Mouse (Mus musculus) lung, embryonic 14.5 days (tissue): Measurements from ENCODE around the gene Grik3. TPM values are rescaled to one million over a fixed set of nuclear protein-coding genes. Genes with fewer than 3 reads are reported as not detected.
A peak's percentile ranks its signal among the peaks of the same experiment; 100 is the strongest.

Experiments
- ATAC-seq: fragments of 200-750 bp; cut with Nextera tagmentation; 2 replicates; pipeline ENCODE4 v1.8.0; 2017; ENCODE audit warnings: mild to moderate bottlenecking, moderate TSS enrichment, moderate library complexity; ENCODE audit not compliant: insufficient read depth
- DNase-seq: peaks from one replicate; pipeline ENCODE4 v3.0.0-alpha.2; 2015
- H3K27ac ChIP-seq: fragments of 300-500 bp; sonication (generic); 2 replicates; pipeline ENCODE4 v1.5.1; 2014; ENCODE audit warnings: low read depth, mild to moderate bottlenecking, moderate library complexity
- H3K27me3 ChIP-seq: fragments of 300-500 bp; sonication (generic); 2 replicates; pipeline ENCODE4 v1.6.1; 2014; ENCODE audit warnings: low read length, control low read depth; ENCODE audit not compliant: insufficient read depth
- H3K36me3 ChIP-seq: fragments of 300-500 bp; sonication (generic); 2 replicates; pipeline ENCODE4 v1.6.1; 2014; ENCODE audit warnings: control low read depth; ENCODE audit not compliant: insufficient read depth
- H3K4me1 ChIP-seq: fragments of 300-500 bp; sonication (generic); 2 replicates; pipeline ENCODE4 v1.6.1; 2014; ENCODE audit warnings: antibody characterized with exemption, control low read depth; ENCODE audit not compliant: insufficient read depth
- H3K4me2 ChIP-seq: fragments of 300-500 bp; sonication (generic); 2 replicates; pipeline ENCODE4 v1.6.1; 2014; ENCODE audit warnings: mild to moderate bottlenecking
- H3K4me3 ChIP-seq: fragments of 300-500 bp; sonication (generic); 2 replicates; pipeline ENCODE4 v1.5.1; 2014; ENCODE audit warnings: low read depth, low read length
- H3K9ac ChIP-seq: fragments of 300-500 bp; sonication (generic); 2 replicates; pipeline ENCODE4 v1.6.1; 2014
- H3K9me3 ChIP-seq: fragments of 300-500 bp; sonication (generic); 2 replicates; pipeline ENCODE4 v1.6.1; 2016; ENCODE audit warnings: low read depth, low read length, control low read depth
- CTCF ChIP-seq: IDR thresholded peaks from 2 replicates; pipeline ENCODE4 v1.5.1; 2016; ENCODE audit warnings: antibody characterized with exemption, low read depth
- WGBS: fragments of 180-500 bp; shearing (Covaris S2); extraction: QIAGEN DNeasy Blood & Tissue Kit; methylation state at CpG from one replicate; pipeline ENCODE4 v1.1.7; 2014; 5-methylcytosine and 5-hydroxymethylcytosine counted together
- polyA plus RNA-seq: library from polyadenylated mRNA; unstranded; fragments of >200 nt; fragmentation: Nextera tagmentation; extraction: Ambion mirVana; gene quantifications from 2 replicates; pipeline ENCODE4 v1.2.1, GENCODE M21; 2014

Gene Grik3
- polyA plus RNA-seq, 1 experiment from 2014 or later, result not detected

DNA sequence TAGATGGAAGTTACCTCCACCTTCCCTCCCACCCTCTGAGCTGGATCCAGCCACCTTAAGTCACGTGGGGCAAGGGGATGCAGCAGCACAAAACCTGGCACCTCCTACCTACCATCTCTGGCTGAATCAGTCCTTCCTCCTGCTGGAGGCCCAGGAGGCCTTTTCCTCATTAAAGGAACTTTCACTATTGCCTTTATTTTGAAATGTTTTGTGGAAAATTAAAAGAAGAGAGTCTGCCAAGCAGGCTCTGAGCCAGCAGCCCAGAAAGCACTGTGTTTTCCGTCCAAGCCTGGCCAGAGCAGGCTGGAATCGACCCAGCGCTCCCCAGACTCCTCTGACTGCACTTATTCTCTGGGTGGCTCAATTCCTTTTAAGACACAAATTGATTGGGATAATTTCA is 139.0 kb downstream of the Grik3 start:
- Histone ChIP-seq H3K36me3 (no peaks in the 10 kb centered on the region), H3K27me3 (no peaks in the 10 kb centered on the region), H3K4me3 (no peak overlapping the region), H3K9me3 (no peaks in the 10 kb centered on the region), H3K9ac (no peak overlapping the region), H3K4me2 (no peak overlapping the region), H3K4me1 (no peaks in the 10 kb centered on the region), H3K27ac (no peak overlapping the region)
- DNase-seq, result peak; percentile 34
- 60% methylated on average over 4 of the region's 4 CpGs for WGBS
- no peak for TF ChIP-seq CTCF
- no peak for ATAC-seq

DNA sequence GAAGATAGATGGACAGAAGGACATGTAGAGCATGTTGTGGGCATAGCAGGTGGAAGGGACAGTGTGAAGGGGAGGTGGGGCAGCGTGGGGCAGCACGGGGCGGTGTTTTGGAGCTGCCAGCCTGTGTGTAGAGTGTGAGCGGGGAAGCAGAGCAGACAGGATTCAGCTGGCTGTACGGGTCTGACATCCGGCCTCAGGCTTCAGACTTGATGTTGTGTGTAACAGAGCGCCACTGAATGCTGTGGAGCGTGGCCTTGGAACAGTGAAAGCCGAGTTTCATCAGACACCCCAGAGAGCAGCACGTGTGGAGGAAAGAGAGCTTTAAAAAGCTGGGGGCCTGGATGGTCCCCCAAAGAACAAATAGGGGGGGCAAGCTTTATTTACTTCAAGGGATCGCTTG is 144.5 kb downstream of the Grik3 start:
- Histone ChIP-seq H3K4me2 (no peak overlapping the region), H3K9ac (no peak overlapping the region), H3K4me3 (no peak overlapping the region), H3K27ac (no peak overlapping the region), H3K36me3 (no peaks in the 10 kb centered on the region), H3K27me3 (no peaks in the 10 kb centered on the region), H3K9me3 (no peaks in the 10 kb centered on the region), H3K4me1 (no peaks in the 10 kb centered on the region)
- no peak for DNase-seq
- TF ChIP-seq CTCF, result no peak
- no peak for ATAC-seq
- 72% methylated on average over 11 of the region's 11 CpGs for WGBS

DNA sequence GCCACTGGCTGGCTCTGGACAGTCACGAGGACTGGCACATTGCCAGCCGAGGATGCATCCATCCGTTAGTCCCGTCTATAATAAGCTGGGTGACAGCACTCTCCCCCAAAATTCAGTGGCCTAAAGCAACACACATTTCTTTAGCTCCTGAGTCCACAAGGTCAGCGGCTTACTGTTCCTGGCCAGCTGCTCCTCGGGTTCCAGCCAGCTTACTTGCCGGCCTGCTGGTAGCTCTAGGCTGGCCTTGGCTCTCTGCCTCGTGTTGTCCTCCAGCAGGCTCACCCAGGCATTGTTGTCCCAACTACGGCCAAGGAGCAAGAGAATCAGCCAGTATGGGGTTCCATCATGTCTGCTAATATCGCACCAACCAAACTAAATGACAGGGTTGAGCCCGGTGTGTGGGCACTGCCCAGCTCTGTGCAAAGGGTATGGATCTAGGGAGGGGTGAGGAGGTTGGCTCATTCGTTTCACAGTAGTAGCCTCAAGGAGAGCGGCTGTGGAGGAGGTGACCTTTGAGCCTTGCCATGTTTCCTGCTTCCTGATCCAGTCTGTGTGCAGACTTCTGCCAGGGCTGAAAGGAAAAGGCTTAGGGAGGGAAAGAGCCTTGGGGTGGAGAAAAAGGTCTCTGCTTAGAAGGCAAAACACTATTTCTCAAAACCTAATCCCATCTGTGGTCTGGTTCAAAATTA is 146.3 kb downstream of the Grik3 start:
- peak; percentile 2 for DNase-seq
- H3K9ac ChIP-seq, result no peak overlapping the region
- no peaks in the 10 kb centered on the region for H3K36me3 ChIP-seq
- TF ChIP-seq CTCF, result no peak
- no peaks in the 10 kb centered on the region for H3K27me3 ChIP-seq
- H3K4me2 ChIP-seq, result no peak overlapping the region
- H3K4me1 ChIP-seq, result no peaks in the 10 kb centered on the region
- H3K27ac ChIP-seq, result no peak overlapping the region
- no peak for ATAC-seq
- H3K4me3 ChIP-seq, result no peak overlapping the region
- 53% methylated on average over 13 of the region's 13 CpGs for WGBS
- H3K9me3 ChIP-seq, result no peaks in the 10 kb centered on the region

DNA sequence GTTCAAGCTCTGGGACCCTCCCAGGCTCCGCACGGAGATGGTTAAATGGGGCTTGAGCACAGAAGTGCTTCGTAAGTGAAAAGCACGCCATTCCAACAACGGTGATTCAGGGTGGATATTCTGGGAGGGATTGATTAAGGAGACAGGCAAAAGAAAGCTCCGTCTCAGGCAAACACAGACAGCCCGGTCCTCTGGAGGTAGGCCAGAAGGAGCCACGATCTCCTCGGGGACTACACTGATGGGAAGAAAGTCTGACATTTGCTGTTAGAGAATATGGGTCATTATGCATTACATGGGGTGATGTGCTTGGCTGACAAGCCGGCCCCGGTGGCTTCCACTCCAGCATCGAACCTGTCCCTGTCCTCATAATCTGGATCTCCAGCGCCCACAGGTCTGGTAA is 146.9 kb downstream of the Grik3 start:
- Histone ChIP-seq H3K36me3 (no peaks in the 10 kb centered on the region), H3K9ac (no peak overlapping the region), H3K4me1 (no peaks in the 10 kb centered on the region), H3K9me3 (no peaks in the 10 kb centered on the region), H3K4me2 (no peak overlapping the region), H3K27me3 (no peaks in the 10 kb centered on the region), H3K4me3 (no peak overlapping the region), H3K27ac (no peak overlapping the region)
- ATAC-seq (no peak), DNase-seq (no peak)
- 77% methylated on average over 13 of the region's 13 CpGs for WGBS
- TF ChIP-seq CTCF, result no peak

DNA sequence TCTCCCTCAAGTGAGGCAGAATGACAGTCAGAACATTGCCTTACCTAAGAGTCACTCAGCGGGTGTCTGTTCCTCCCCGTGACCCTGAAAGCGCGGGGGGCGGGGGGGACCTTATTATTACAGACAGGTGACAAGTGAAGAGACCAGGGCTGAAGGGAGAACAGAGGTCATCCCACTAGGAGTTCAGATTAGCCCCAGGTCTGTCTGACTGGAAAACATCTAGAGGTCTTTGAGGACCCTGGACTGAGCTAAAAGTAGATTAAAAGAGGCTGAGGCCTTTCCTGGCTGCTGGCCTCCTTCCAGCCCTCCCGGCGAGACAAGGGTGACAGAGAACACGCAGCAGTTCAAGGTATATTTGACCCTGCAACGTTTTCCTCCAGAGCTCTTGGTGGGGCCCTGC is 150.0 kb downstream of the Grik3 start:
- Histone ChIP-seq H3K27me3 (no peaks in the 10 kb centered on the region), H3K9me3 (no peaks in the 10 kb centered on the region), H3K4me1 (no peaks in the 10 kb centered on the region), H3K36me3 (no peaks in the 10 kb centered on the region), H3K4me3 (no peak overlapping the region), H3K9ac (no peak overlapping the region), H3K4me2 (no peak overlapping the region), H3K27ac (no peak overlapping the region; the same call in 1 of the 2 replicates)
- no peak for TF ChIP-seq CTCF
- 57% methylated on average over 9 of the region's 9 CpGs for WGBS
- ATAC-seq (no peak), DNase-seq (no peak)

DNA sequence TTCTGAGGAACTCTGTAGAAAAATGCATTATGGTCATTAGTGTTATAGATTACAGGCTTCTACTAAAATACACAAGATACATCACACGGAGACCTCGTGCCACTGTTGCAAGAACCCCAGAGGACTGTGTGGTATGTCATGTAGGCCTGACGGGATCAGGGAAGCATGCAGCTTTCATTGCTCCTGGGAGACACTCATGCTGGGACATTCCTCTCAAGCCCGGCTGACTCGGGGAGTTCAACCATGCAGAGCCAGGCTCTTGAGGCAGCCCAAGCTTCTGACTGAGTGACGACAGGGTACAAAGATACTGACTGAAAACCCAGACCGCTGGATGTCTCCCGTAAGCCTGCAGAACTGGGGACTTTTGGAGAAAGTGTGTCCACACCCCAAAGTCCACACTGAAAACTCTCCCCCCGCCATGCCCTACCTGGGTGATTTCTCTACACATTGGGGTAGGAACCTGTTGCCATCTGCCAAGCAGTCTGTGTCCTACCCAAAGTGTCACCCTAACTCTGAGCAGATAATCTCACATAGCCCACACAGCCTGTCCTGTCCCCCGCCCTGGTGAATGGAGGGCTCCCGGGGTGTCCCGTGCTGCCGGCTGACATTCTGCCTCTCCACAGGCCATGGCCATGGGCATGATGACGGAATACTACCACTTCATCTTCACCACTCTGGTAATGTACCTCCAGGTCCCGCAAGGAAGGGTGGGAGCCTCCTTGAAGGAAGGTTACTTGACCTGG is 150.6 kb downstream of the Grik3 start:
- Histone ChIP-seq H3K27ac (no peak overlapping the region), H3K4me1 (no peaks in the 10 kb centered on the region), H3K4me2 (no peak overlapping the region), H3K36me3 (no peaks in the 10 kb centered on the region), H3K9me3 (no peaks in the 10 kb centered on the region), H3K4me3 (no peak overlapping the region), H3K27me3 (no peaks in the 10 kb centered on the region), H3K9ac (no peak overlapping the region)
- DNase-seq (no peak), ATAC-seq (peak; percentile 41; the same call in 1 of the 2 replicates)
- WGBS, result 70% methylated on average over 15 of the region's 15 CpGs
- no peak for TF ChIP-seq CTCF
